Mouse (Mus musculus) kidney, postnatal 36 days (tissue): ENCODE measurements around the gene Gm8653.
"Not testable (repeated sequence)": the region's sequence is repeated elsewhere in the genome, so short reads cannot be mapped to it uniquely, and the experiment has no call there.

Source experiments
- DNase-seq, 2 experiments: peaks; one replicate each; pipeline ENCODE4 v3.0.0; 2021 to 2022; ENCODE audit warnings: mixed read lengths in 2 of 2

Gm8653 gene

GRCm38 (mm10) chr7:22201164-22201563 is at the start of gene Gm8653:
Gm8653 (minus strand) TSS chr7:22201264.
- not testable (repeated sequence) for DNase-seq

DNA sequence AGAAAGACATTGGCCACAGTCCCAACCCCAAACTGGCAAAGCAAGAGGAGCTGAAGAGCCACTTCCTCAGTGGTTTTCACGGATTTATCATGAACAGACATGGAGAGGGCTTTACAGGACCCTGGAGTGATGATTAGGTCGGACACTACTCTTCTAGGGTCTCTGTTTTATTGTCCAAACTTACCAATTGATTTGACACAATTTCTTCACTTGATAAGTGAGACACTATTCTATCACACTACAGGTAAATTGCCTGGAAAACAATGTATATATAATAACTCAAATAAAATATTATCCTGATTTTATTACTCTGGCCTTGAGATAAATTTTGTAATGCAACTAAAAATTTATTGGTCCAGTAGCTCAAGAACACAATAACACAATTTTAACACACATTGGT is 28.3 kb upstream of the Gm8653 start, which contains the start of gene Gm8453:
Gene Gm8453, minus strand, starts transcription at position 101 of the 400 bp plus-strand sequence.
- not testable (repeated sequence) for DNase-seq

DNA sequence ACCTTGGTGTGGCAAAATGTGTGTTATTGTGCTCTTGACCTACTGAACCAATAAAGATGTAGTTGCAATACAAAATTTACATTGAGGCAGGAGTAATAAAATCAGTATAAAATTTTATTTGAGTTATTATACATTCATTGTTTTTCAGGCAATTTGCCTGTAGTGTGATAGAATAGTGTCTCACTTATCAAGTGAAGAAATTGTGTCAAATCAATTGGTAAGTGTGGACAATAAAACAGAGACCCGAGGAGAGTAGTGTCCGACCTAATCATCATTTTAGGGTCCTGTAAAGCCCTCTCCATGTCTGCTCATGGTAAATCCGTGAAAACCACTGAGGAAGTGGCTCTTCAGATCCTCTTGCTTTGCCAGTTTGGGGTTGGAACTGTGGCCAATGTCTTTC is 12.0 kb downstream of the Gm8653 start, which contains the start of gene Vmn1r143:
Gene Vmn1r143, plus strand, starts transcription at position 301 of the 400 bp plus-strand sequence.
- not testable (repeated sequence) for DNase-seq

DNA sequence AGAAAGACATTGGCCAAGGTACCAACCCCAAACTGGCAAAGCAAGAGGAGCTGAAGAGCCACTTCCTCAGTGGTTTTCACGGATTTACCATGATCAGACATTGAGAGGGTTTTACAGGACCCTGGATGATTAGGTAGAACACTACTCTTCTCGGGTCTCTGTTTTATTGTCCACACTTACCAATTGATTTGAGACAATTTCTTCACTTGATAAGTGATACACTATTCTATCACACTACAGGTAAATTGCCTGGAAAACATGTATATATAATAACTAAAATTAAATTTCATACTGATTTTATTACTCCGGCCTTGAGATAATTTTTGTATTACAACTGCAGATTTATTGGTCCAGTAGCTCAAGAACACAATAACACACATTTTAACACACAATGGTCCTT is 37.1 kb downstream of the Gm8653 start, which contains the start of gene Vmn1r142:
Gene Vmn1r142, minus strand, starts transcription at position 101 of the 400 bp plus-strand sequence.
- DNase-seq: not testable (repeated sequence)
